Mouse (Mus musculus): ENCODE data around the gene Polr3k.

Polr3k gene

GRCm38 (mm10) chr2:181863791-181864535 is at the start of gene Polr3k:
Polr3k (plus strand) TSS chr2:181864337.
- peak; percentile 92 for DNase-seq (ENCODE audit: low read depth, low spot score)

GRCm38 (mm10) chr2:181829032-181829650 is 35.0 kb upstream of the Polr3k start:
- DNase-seq (ENCODE audit: low read depth, low spot score) = peak; percentile 11

- DNase-seq (ENCODE audit: low read depth, low spot score) = no peak
Observed at GRCm38 (mm10) chr2:181832745-181833144, 31.4 kb upstream of the Polr3k start.

GRCm38 (mm10) chr2:181837372-181838292 is 26.5 kb upstream of the Polr3k start, which contains the start of gene Pcmtd2:
Pcmtd2 (plus strand) TSS chr2:181837854.
- DNase-seq (ENCODE audit: low read depth, low spot score) = peak; percentile 78

GRCm38 (mm10) chr2:181838293-181838680 is 25.9 kb upstream of the Polr3k start:
- DNase-seq (ENCODE audit: low read depth, low spot score) = peak; percentile 19

GRCm38 (mm10) chr2:181845709-181846394 is 18.3 kb upstream of the Polr3k start:
- no peak for DNase-seq (ENCODE audit: low read depth, low spot score)

GRCm38 (mm10) chr2:181864536-181864860 is 361 bp downstream of the Polr3k start:
- DNase-seq (ENCODE audit: low read depth, low spot score) = no peak

GRCm38 (mm10) chr2:181866931-181867330 is 2.8 kb downstream of the Polr3k start:
- peak; percentile 64 for DNase-seq (ENCODE audit: low read depth, low spot score)

GRCm38 (mm10) chr2:181871039-181871438 is 6.9 kb downstream of the Polr3k start:
- DNase-seq (ENCODE audit: low read depth, low spot score) = no peak

- no peak for DNase-seq (ENCODE audit: low read depth, low spot score)
Observed at GRCm38 (mm10) chr2:181878903-181879302, 14.8 kb downstream of the Polr3k start.

GRCm38 (mm10) chr2:181883022-181883749 is 19.0 kb downstream of the Polr3k start:
- no peak for DNase-seq (ENCODE audit: low read depth, low spot score)

- peak; percentile 34 for DNase-seq (ENCODE audit: low read depth, low spot score)
Observed at GRCm38 (mm10) chr2:181917861-181918260, 53.7 kb downstream of the Polr3k start.

- peak; percentile 29 for DNase-seq (ENCODE audit: low read depth, low spot score)
Observed at GRCm38 (mm10) chr2:181918501-181918900, 54.4 kb downstream of the Polr3k start.
